Mouse (Mus musculus): ENCODE measurements around the gene Chn1. TPM values are rescaled to one million over a fixed set of nuclear protein-coding genes. Genes with fewer than 3 reads are reported as not detected.

Gene Chn1
- total RNA-seq, 2 experiments from 2014 or later = 16.4 to 21.6 TPM

Other genes starting within 250 kb of the Chn1 start
- 10 to 100 TPM; 21.5 to 27.6 TPM for gene Wipf1, start 245.6 kb downstream of the Chn1 start, total RNA-seq (2021)
- gene Chrna1, start 195.0 kb downstream of the Chn1 start, total RNA-seq (2021) = 10 to 100 TPM; 31.7 to 37.0 TPM
- 10 to 100 TPM; 24.4 to 30.6 TPM for gene Atf2, start 117.3 kb upstream of the Chn1 start, total RNA-seq (2021)
- gene Atp5g3, start 136.0 kb upstream of the Chn1 start, total RNA-seq (2021) = 1,000 to 10,000 TPM; 1,434 to 1,805 TPM